Mouse (Mus musculus) natural killer cell, adult 2 months (primary cell): ENCODE measurements at regions not wholly inside any gene's neighbourhood (a gene's known extent, or its start where the extent isn't known, plus 50 kb on each side); places are given as distances from the start of the nearest gene placed in this dataset.
A peak's percentile ranks its signal among the peaks of the same experiment; 100 is the strongest.
"Not testable (repeated sequence)": the region's sequence is repeated elsewhere in the genome, so short reads cannot be mapped to it uniquely, and the experiment has no call there.

Source experiments
- DNase-seq, 2 experiments: peaks; one replicate each; pipeline ENCODE4 v3.0.0; 2022; ENCODE audit warnings: low spot score in 2 of 2

GRCm38 (mm10) chr11:31615107-31615811 lies 56.4 kb downstream of the Bod1 start:
- DNase-seq, result peak; percentile 6 to 7

GRCm38 (mm10) chr11:31614394-31614713 lies 57.3 kb downstream of the Bod1 start:
- no peak for DNase-seq

- DNase-seq, result no peak
Observed at GRCm38 (mm10) chr11:31613688-31614393, 57.8 kb downstream of the Bod1 start.

GRCm38 (mm10) chr11:31608458-31608857 lies 63.2 kb downstream of the Bod1 start:
- DNase-seq, result no peak

DNA sequence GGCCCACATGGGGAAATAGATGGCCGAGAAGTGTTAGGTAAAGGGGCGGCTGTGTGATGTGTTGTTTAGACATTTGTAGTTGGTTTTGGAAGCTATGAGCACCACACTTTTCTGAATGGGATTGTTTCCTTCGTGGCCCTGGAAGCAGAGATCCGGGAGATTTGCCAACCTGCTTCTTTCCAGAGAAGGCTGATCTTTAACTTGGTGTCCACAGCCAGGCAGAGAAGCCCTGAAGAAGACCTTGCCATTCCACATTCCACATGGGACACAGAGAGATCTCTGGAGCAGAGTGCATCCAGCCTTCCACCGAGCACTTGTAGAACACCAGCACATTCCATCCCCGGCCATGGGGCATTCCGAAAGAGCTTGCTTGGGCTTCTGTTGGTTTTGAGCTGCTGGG lies 70.2 kb downstream of the Bod1 start:
- DNase-seq, result no peak

GRCm38 (mm10) chr11:31593604-31594003 lies 78.1 kb downstream of the Bod1 start:
- no peak for DNase-seq

GRCm38 (mm10) chr11:31592061-31592460 lies 79.6 kb downstream of the Bod1 start:
- no peak for DNase-seq

- DNase-seq, result no peak
Observed at GRCm38 (mm10) chr11:31591037-31591554, 80.6 kb downstream of the Bod1 start.

DNA sequence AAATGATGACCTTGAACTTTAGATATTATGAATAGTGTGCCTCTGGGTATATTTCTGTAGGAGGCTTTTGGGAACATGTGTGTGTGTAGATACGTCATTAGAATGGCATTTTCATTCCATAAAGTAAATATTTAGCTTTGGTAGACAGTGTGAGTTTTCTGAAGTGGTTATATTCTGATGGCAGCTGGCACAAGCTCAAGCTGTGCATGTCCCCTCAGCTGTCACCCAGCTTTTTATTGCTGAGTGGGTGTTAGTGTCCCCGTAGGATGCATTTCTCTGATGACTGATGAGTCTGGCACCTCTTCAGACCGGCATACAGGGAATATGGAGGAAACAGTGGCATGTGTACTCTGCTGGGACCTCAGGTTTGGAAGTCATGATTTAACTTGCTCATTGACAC lies 96.7 kb downstream of the Bod1 start:
- DNase-seq, result no peak

DNA sequence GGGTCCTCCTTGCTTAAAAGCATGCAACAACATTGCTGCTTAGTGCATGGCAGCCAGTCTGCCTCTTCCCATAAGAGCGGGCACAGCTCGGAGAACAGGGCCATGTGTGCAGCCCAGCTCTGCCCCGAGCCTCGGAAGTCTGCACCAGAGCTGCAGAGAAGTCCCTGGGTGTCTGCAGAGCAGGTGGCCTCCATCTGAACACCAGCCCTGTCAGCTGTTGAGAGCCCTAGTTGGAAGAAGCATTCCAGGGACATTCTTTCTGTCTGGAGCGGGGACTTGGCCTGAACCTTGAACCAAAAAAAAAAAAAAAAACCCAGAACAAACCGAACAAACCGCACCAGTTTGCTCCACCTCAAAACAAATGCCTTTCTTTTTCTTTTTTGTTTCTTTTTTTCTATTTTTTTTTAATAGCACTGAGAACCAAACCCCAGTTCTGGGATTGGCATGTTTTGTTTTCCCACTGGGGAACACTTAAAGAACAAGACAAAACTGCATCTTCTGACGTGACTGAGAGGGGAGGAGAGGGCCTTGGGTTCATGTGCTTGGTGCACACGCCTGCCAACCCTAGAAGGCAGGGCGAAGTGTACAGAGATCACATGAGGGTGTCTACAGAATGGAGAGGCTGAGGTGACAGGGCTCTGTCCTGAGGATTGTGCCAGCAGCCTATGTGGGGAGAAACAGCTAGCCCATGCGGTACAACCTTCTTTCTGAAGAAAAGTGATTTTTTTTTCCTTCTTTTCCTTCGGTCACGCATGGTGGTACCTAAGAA lies 106.8 kb downstream of the Bod1 start:
- no peak for DNase-seq

GRCm38 (mm10) chr11:31563826-31564741 lies 107.6 kb downstream of the Bod1 start:
- no peak for DNase-seq

DNA sequence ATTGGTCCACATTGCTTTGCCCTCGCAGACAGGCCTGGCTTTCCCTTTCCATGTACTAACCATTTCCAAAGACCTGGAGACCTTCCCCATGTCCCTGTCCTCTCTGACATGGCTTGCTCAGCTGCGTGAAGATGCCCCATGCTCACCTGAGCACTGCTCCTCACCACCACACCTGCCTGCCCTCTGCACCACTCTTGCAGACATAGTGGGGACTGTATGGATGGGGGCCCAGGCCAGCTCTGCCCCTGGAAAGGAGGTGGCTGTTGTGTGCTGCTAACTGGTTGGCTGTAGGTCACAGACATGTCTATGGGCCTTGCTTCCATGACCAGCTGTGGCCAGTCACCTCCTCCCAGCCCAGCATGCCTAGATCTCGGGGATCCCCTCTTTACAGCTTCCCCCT lies 108.7 kb downstream of the Bod1 start:
- DNase-seq, result no peak

GRCm38 (mm10) chr11:31560775-31561174 lies 110.9 kb downstream of the Bod1 start:
- DNase-seq, result no peak

DNA sequence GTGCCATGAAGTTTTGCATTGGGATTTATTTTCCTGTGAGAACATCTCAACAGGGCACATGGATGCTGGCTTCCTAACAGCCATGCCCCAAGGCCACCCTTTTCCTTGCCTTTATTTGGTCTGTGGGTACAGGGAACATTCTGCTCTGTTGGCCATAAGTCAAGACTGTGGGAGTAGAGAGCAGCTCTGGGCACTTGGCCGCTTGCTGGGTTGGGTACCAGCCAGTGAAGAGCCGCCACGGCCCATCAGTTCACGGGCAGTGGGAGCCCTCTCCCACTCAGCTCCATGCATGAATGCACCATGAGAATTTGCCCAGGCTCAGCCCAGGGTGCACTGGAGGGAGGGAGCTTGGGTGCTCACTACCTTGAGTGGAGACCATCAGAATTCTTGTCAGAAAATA lies 116.6 kb downstream of the Bod1 start:
- DNase-seq, result no peak

GRCm38 (mm10) chr11:31551614-31552271 lies 119.9 kb downstream of the Bod1 start:
- no peak for DNase-seq

DNA sequence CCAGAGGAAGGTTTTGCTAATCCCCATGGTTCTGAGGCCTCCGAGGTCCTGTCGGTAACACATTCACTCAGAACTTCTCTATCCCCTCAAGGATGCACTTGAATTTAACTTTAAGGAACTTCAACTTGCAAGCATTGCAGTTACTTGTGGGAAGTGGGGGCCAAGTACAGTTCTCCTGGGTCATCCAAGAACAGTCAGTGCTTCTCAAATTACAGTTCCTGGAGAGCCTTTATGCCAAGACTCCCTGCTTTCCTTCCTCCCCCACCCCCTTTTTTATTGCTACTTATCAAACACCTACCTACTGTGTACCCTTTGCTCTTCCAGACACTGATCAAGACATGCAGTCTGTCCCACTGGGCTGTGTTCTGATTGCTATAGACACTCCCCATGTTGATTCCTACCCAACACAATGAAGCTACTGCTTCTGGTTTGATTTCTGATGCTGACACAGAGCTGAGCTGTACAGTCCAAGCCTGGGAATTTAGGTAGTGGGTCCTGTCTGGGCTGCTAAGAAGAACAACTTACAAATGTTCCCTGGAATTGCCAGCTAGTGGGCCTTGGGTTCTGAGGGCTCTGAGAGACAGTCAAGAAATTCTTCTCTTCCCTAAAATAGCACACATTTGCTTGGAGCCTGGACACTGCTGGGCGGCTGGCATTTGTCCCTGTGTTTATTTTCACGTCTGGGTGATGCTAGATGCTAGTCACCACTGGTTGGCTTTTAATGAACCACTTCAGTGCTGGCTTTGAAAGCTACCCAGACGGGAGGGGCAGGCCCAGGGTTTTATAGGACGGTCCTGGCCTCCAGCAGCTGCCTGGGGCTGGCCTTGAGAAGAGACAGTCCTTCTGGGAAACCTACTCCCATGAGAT lies 120.7 kb downstream of the Bod1 start:
- DNase-seq, result no peak

GRCm38 (mm10) chr11:31545514-31545913 lies 126.2 kb downstream of the Bod1 start:
- not testable (repeated sequence) for DNase-seq

DNA sequence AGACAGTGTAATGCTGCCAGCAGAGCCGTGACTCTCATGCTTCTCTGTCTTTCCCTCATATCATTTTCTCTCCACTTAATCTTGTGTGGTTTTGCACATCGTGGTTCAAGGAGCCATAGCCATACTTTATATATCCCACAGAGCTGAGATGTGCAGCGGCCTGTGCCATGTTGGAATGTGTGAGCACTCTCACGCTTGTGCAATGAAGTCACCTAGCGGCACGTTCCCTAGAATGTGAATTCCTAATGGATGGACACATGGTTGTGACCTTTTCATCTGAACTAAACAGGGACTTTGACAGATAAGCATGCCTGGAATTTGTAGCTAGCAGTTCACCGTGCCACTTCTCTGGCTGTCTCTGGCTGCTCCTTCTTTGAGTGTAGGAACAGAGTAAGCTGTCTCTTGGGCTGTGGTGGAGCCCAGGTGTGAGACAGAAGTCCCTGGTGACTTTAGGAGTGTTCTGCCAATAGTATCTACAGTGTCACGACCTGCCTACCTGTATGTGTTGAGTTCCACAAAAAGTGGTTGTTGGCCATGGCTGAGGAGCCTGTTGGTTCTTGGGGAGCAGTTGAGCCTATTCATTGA lies 129.0 kb downstream of the Bod1 start:
- no peak for DNase-seq

DNA sequence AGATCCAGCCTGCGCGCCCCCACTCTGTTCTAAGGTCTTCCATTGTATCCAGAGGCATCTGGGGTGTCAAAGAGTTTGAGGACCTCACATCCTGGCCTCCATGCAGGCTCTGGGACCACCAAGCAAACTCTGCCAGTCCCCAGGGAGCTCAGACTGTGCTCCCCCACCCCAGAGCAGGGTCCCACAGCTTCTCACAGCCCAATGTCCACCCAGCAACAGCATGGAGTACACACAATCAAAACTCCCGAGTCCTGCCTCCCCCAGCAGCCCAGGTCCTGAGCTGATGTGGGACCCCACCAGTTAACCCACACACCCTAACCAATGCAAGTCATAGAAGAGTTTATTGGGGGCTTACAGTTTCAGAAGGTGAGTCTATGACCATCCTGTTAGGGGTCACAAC lies 130.3 kb downstream of the Bod1 start:
- no peak for DNase-seq

GRCm38 (mm10) chr11:31540816-31541215 lies 130.9 kb downstream of the Bod1 start:
- DNase-seq, result no peak
